Mouse (Mus musculus) brain, embryonic 14.5 days (tissue): ENCODE measurements around the gene Nrg4.

Experiments
- CTCF ChIP-seq: fragments of 200-500 bp; IDR thresholded peaks from 2 replicates; pipeline ENCODE4 v1.5.1; 2012; ENCODE audit warnings: inconsistent platforms, mild to moderate bottlenecking, moderate library complexity, borderline replicate concordance; ENCODE audit not compliant: insufficient read depth, insufficient read length; ENCODE audit errors: extremely low read depth
- POLR2A ChIP-seq: fragments of 200-500 bp; IDR thresholded peaks from 2 replicates; pipeline ENCODE4 v1.6.1; 2012; ENCODE audit warnings: mild to moderate bottlenecking, inconsistent platforms, borderline replicate concordance; ENCODE audit not compliant: poor library complexity, insufficient read depth, insufficient read length, severe bottlenecking; ENCODE audit errors: extremely low read depth

DNA sequence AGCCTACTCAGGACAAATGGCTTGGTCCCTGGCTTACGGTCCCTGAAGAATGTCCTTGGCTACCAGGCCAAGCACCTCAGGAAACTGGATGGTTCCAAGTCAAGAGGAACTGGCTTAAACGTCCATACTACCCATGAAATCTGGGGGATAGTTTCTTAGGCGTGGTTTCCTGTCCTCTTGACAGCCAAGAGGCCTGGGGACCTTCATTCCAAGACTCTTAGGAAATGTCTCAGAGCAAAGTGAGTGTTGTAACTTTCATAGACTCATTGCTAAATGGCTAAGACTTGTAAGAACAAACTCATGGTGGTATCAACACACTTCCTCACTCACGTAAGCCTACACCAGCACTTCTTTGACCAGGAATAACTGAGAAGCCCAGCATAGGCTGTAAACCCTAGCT lies 71.0 kb downstream of the Nrg4 start:
- TF ChIP-seq CTCF (no peak), POLR2A (no peak)
